1 mouse cellular context compared by ENCODE assay signal in the genomic region with DNA sequence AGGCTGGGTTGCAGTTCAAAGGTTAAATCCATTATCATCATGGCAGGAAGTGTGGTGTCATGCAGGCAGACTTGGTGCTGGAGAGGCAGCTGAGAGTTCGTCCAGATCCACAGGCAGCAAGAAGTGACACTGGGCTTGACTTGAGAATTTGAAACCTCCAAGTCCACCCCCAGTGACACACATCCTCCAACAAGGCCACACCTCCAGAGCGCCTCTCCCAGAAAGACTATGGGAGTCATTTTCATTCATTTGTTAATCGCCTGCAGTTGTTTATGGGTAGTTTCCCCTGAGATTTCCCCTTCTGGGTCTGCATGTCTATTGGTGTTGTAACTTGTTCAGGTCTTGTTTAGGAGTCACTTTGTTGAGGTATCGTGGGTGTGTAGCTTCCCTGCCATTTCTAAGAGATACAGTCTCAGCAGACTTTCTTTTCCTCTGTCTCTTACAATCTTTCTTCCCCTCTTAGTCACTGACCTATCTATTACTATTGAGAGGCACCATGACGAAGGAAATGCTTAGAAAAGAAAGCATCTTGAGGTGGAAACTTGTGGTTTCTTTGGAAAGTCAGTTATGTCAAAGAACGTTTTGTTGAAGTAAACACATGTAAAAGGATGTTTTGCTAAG.
TF ChIP-seq lines count a peak whose summit lies in the region.

No protein-coding gene starts in this region.

TF ChIP-seq in CH12.LX, 34 proteins besides CTCF, POLR2A, EP300 and RAD21 (continued from another document):
- no peak for TF ChIP-seq MAFK (IDR thresholded peaks at IDR 0.05; ENCODE audit: insufficient replicate concordance, low read length)
- TF ChIP-seq ZNF384 (IDR thresholded peaks at IDR 0.05; ENCODE audit: low read depth, low read length) = no peak
- TF ChIP-seq PAX5 (IDR thresholded peaks at IDR 0.05; ENCODE audit: low read length) = no peak
- TF ChIP-seq SIN3A (IDR thresholded peaks at IDR 0.05; ENCODE audit: low read length) = no peak
- no peak for TF ChIP-seq NRF1 (IDR thresholded peaks at IDR 0.05; ENCODE audit: low read depth, low read length)
- TF ChIP-seq JUND (conservative IDR thresholded peaks at IDR 0.05; ENCODE audit: low read depth, low read length) = no peak
- no peak for TF ChIP-seq ZC3H11A (IDR thresholded peaks at IDR 0.05; ENCODE audit: low read depth, low read length)
- no peak for TF ChIP-seq MAX (IDR thresholded peaks at IDR 0.05; ENCODE audit: low read length)
- no peak for TF ChIP-seq ZKSCAN1 (IDR thresholded peaks at IDR 0.05; ENCODE audit: borderline replicate concordance, low read depth, low read length)
- no peak for TF ChIP-seq POLR2AphosphoS2 (IDR thresholded peaks at IDR 0.05; ENCODE audit: low read depth, low read length)
TF ChIP-seq in CH12.LX: peak in this region for 0.
